Mouse (Mus musculus) testis, adult 2 months (tissue): ENCODE data around the gene Gsn.

Experiments
- CTCF ChIP-seq: fragments of 200-500 bp; IDR thresholded peaks from 2 replicates; pipeline ENCODE4 v1.5.1; 2012; ENCODE audit warnings: low read depth, mild to moderate bottlenecking, inconsistent platforms, low read length, moderate library complexity; ENCODE audit not compliant: control insufficient read depth, insufficient read depth, insufficient replicate concordance
- POLR2A ChIP-seq: fragments of 200-500 bp; IDR thresholded peaks from 2 replicates; pipeline ENCODE4 v1.6.1; 2012; ENCODE audit warnings: low read depth, mild to moderate bottlenecking, inconsistent platforms, low read length, moderate library complexity; ENCODE audit not compliant: control insufficient read depth

- TF ChIP-seq CTCF (no peak), POLR2A (no peak)
These were observed 33.3 kb upstream of the Gsn start for GRCm38 (mm10) chr2:35222822-35223391.
